Mouse (Mus musculus): ENCODE measurements around the gene Gins3.
A peak's percentile ranks its signal among the peaks of the same experiment; 100 is the strongest.
"Not testable (repeated sequence)": the region's sequence is repeated elsewhere in the genome, so short reads cannot be mapped to it uniquely, and the experiment has no call there.

The Gins3 gene

GRCm38 (mm10) chr8:95633262-95634062 lies at the start of gene Gins3:
Gene Gins3, plus strand, starts transcription at chr8:95633453.
- peak; percentile 88 to 95 for DNase-seq (ENCODE audit: low spot score in 2 of 2)

GRCm38 (mm10) chr8:95587339-95587738 lies 45.9 kb upstream of the Gins3 start:
- peak in 1 of 2 experiments; percentile 62 for DNase-seq (ENCODE audit: low spot score in 2 of 2)

- DNase-seq (ENCODE audit: low spot score in 2 of 2) = no peak
Observed at GRCm38 (mm10) chr8:95589282-95589681, 44.0 kb upstream of the Gins3 start.

- no peak for DNase-seq (ENCODE audit: low spot score in 2 of 2)
Observed at GRCm38 (mm10) chr8:95590539-95590938, 42.7 kb upstream of the Gins3 start.

GRCm38 (mm10) chr8:95592131-95592780 lies 41.0 kb upstream of the Gins3 start:
- DNase-seq (ENCODE audit: low spot score in 2 of 2) = no peak

- peak in 1 of 2 experiments; percentile 47 for DNase-seq (ENCODE audit: low spot score in 2 of 2)
Observed at GRCm38 (mm10) chr8:95593439-95594393, 39.5 kb upstream of the Gins3 start.

GRCm38 (mm10) chr8:95595131-95595530 lies 38.1 kb upstream of the Gins3 start:
- DNase-seq (ENCODE audit: low spot score in 2 of 2) = no peak

GRCm38 (mm10) chr8:95596841-95597241 lies 36.4 kb upstream of the Gins3 start:
- DNase-seq (ENCODE audit: low spot score in 2 of 2) = no peak

- DNase-seq (ENCODE audit: low spot score in 2 of 2) = peak; percentile 79
Observed at GRCm38 (mm10) chr8:95599861-95600260, 33.4 kb upstream of the Gins3 start.

GRCm38 (mm10) chr8:95601306-95601705 lies 31.9 kb upstream of the Gins3 start:
- no peak for DNase-seq (ENCODE audit: low spot score in 2 of 2)

GRCm38 (mm10) chr8:95602168-95602567 lies 31.1 kb upstream of the Gins3 start:
- no peak for DNase-seq (ENCODE audit: low spot score in 2 of 2)

GRCm38 (mm10) chr8:95606509-95606908 lies 26.7 kb upstream of the Gins3 start:
- not testable (repeated sequence) for DNase-seq (ENCODE audit: low spot score in 2 of 2)

GRCm38 (mm10) chr8:95607210-95607609 lies 26.0 kb upstream of the Gins3 start:
- peak; percentile 65 to 66 for DNase-seq (ENCODE audit: low spot score in 2 of 2)

- no peak for DNase-seq (ENCODE audit: low spot score in 2 of 2)
Observed at GRCm38 (mm10) chr8:95609406-95609805, 23.8 kb upstream of the Gins3 start.

- no peak for DNase-seq (ENCODE audit: low spot score in 2 of 2)
Observed at GRCm38 (mm10) chr8:95610749-95611148, 22.5 kb upstream of the Gins3 start.

- DNase-seq (ENCODE audit: low spot score in 2 of 2) = no peak
Observed at GRCm38 (mm10) chr8:95611769-95612168, 21.5 kb upstream of the Gins3 start.

- no peak for DNase-seq (ENCODE audit: low spot score in 2 of 2)
Observed at GRCm38 (mm10) chr8:95616383-95616782, 16.9 kb upstream of the Gins3 start.

- no peak for DNase-seq (ENCODE audit: low spot score in 2 of 2)
Observed at GRCm38 (mm10) chr8:95620046-95620445, 13.2 kb upstream of the Gins3 start.

GRCm38 (mm10) chr8:95624833-95625232 lies 8.4 kb upstream of the Gins3 start:
- DNase-seq (ENCODE audit: low spot score in 2 of 2) = no peak

- DNase-seq (ENCODE audit: low spot score in 2 of 2) = no peak
Observed at GRCm38 (mm10) chr8:95632840-95633239, 413 bp upstream of the Gins3 start.

GRCm38 (mm10) chr8:95634063-95634340 lies 749 bp downstream of the Gins3 start:
- DNase-seq (ENCODE audit: low spot score in 2 of 2) = no peak

GRCm38 (mm10) chr8:95644942-95645341 lies 11.7 kb downstream of the Gins3 start:
- no peak for DNase-seq (ENCODE audit: low spot score in 2 of 2)

Data from frontal cortex, postnatal 36 days (tissue).